Mouse (Mus musculus) forebrain, embryonic 11.5 days (tissue): ENCODE measurements at regions not wholly inside any gene's neighbourhood (a gene's known extent, or its start where the extent isn't known, plus 50 kb on each side); places are given as distances from the start of the nearest gene placed in this dataset.

ENCODE experiments used
- ATAC-seq: fragments of 200-750 bp; cut with Nextera tagmentation; replicated peaks from 2 replicates; pipeline ENCODE4 v1.8.0; 2017; ENCODE audit warnings: moderate TSS enrichment; ENCODE audit not compliant: low FRiP score
- DNase-seq: peaks from one replicate; pipeline ENCODE4 v3.0.0-alpha.2; 2017; ENCODE audit warnings: low spot score
- H3K27ac ChIP-seq: fragments of 300-500 bp; sonication (generic); 2 replicates; pipeline ENCODE4 v1.5.1; 2014; ENCODE audit warnings: low read depth, low read length
- H3K27me3 ChIP-seq: fragments of 300-500 bp; sonication (generic); 2 replicates; pipeline ENCODE4 v1.6.1; 2014; ENCODE audit warnings: mild to moderate bottlenecking, low read length, mixed read lengths; ENCODE audit not compliant: control insufficient read depth, insufficient read depth
- H3K36me3 ChIP-seq: fragments of 300-500 bp; sonication (generic); 2 replicates; pipeline ENCODE4 v1.6.1; 2014; ENCODE audit warnings: mild to moderate bottlenecking, low read length, moderate library complexity, mixed read lengths; ENCODE audit not compliant: control insufficient read depth, insufficient read depth
- H3K4me1 ChIP-seq: fragments of 300-500 bp; sonication (generic); replicated peaks from 2 replicates; pipeline ENCODE4 v1.6.1; 2014; ENCODE audit warnings: low read length, mixed read lengths; ENCODE audit not compliant: control insufficient read depth, insufficient read depth
- H3K4me2 ChIP-seq: fragments of 300-500 bp; sonication (generic); 2 replicates; pipeline ENCODE4 v1.6.1; 2014; ENCODE audit warnings: low read depth, mild to moderate bottlenecking, low read length, moderate library complexity, mixed read lengths; ENCODE audit not compliant: severe bottlenecking
- H3K4me3 ChIP-seq: fragments of 300-500 bp; sonication (generic); 2 replicates; pipeline ENCODE4 v1.5.1; 2014; ENCODE audit warnings: low read depth, low read length
- H3K9ac ChIP-seq: fragments of 300-500 bp; sonication (generic); 2 replicates; pipeline ENCODE4 v1.6.1; 2014; ENCODE audit warnings: low read length
- H3K9me3 ChIP-seq: fragments of 300-500 bp; sonication (generic); 2 replicates; pipeline ENCODE4 v1.6.1; 2016; ENCODE audit warnings: low read length, mixed read lengths; ENCODE audit not compliant: control insufficient read depth
- WGBS: fragments of 180-500 bp; shearing (Covaris S2); extraction: QIAGEN DNeasy Blood & Tissue Kit; methylation state at CpG from one replicate; pipeline ENCODE4 v1.1.7; 2014; 5-methylcytosine and 5-hydroxymethylcytosine counted together

- H3K4me3 ChIP-seq = no peak overlapping the region
- H3K9me3 ChIP-seq = no peaks in the 10 kb centered on the region
- H3K4me1 ChIP-seq = no peaks in the 10 kb centered on the region
- H3K27ac ChIP-seq = no peak overlapping the region
- no peaks in the 10 kb centered on the region for H3K27me3 ChIP-seq
- no peak for ATAC-seq
- H3K4me2 ChIP-seq = no peak overlapping the region
- 82% methylated on average over 1 of the region's 1 CpGs for WGBS
- H3K36me3 ChIP-seq = no peaks in the 10 kb centered on the region
- no peak for DNase-seq
- no peak overlapping the region for H3K9ac ChIP-seq
Observed at GRCm38 (mm10) chr1:102062268-102062667, 2289.7 kb downstream of the Cntnap5b start.

GRCm38 (mm10) chr1:102105658-102106057 lies 2333.1 kb downstream of the Cntnap5b start:
- WGBS = 86% methylated on average over 2 of the region's 2 CpGs
- no peaks in the 10 kb centered on the region for H3K36me3 ChIP-seq
- H3K27me3 ChIP-seq = no peaks in the 10 kb centered on the region
- H3K4me2 ChIP-seq = no peak overlapping the region
- H3K4me3 ChIP-seq = no peak overlapping the region
- H3K9ac ChIP-seq = no peak overlapping the region
- H3K4me1 ChIP-seq = no peaks in the 10 kb centered on the region
- H3K27ac ChIP-seq = no peak overlapping the region
- ATAC-seq = no peak
- no peaks in the 10 kb centered on the region for H3K9me3 ChIP-seq
- no peak for DNase-seq

GRCm38 (mm10) chr1:102139021-102139420 lies 2366.5 kb downstream of the Cntnap5b start:
- no peak overlapping the region for H3K4me2 ChIP-seq
- no peaks in the 10 kb centered on the region for H3K27me3 ChIP-seq
- H3K9ac ChIP-seq = no peak overlapping the region
- 97% methylated on average over 1 of the region's 1 CpGs for WGBS
- no peak overlapping the region for H3K4me3 ChIP-seq
- ATAC-seq = no peak
- DNase-seq = no peak
- no peaks in the 10 kb centered on the region for H3K9me3 ChIP-seq
- H3K36me3 ChIP-seq = no peaks in the 10 kb centered on the region
- no peak overlapping the region for H3K27ac ChIP-seq
- H3K4me1 ChIP-seq = no peaks in the 10 kb centered on the region

- no peak overlapping the region for H3K9ac ChIP-seq
- no peak overlapping the region for H3K4me2 ChIP-seq
- no peaks in the 10 kb centered on the region for H3K4me1 ChIP-seq
- no peaks in the 10 kb centered on the region for H3K9me3 ChIP-seq
- no peaks in the 10 kb centered on the region for H3K36me3 ChIP-seq
- no peak overlapping the region for H3K4me3 ChIP-seq
- no peak overlapping the region for H3K27ac ChIP-seq
- ATAC-seq (no peak), DNase-seq (no peak)
- WGBS = 79% methylated on average over 3 of the region's 3 CpGs
- H3K27me3 ChIP-seq = no peaks in the 10 kb centered on the region
Observed at GRCm38 (mm10) chr1:102146368-102146767, 2373.8 kb downstream of the Cntnap5b start.

- 79% methylated on average over 1 of the region's 1 CpGs for WGBS
- no peak for DNase-seq
Observed at GRCm38 (mm10) chr1:102166649-102167048, 2394.1 kb downstream of the Cntnap5b start.

GRCm38 (mm10) chr1:102170566-102171286 lies 2398.2 kb downstream of the Cntnap5b start:
- no peaks in the 10 kb centered on the region for H3K27me3 ChIP-seq
- no peak overlapping the region for H3K27ac ChIP-seq
- ATAC-seq (peak; percentile 68), DNase-seq (no peak)
- H3K9ac ChIP-seq = no peak overlapping the region
- 23% methylated on average over 3 of the region's 3 CpGs for WGBS
- no peaks in the 10 kb centered on the region for H3K9me3 ChIP-seq
- no peaks in the 10 kb centered on the region for H3K36me3 ChIP-seq
- no peak overlapping the region for H3K4me3 ChIP-seq
- H3K4me1 ChIP-seq = no peaks in the 10 kb centered on the region
- H3K4me2 ChIP-seq = no peak overlapping the region

More at GRCm38 (mm10) chr1:102166649-102167048, 2394.1 kb downstream of the Cntnap5b start:
- Histone ChIP-seq H3K4me3 (no peak overlapping the region), H3K9ac (no peak overlapping the region), H3K27ac (no peak overlapping the region), H3K27me3 (no peaks in the 10 kb centered on the region), H3K36me3 (no peaks in the 10 kb centered on the region), H3K4me2 (no peak overlapping the region), H3K9me3 (no peaks in the 10 kb centered on the region), H3K4me1 (no peaks in the 10 kb centered on the region)
- ATAC-seq = no peak

- H3K36me3 ChIP-seq = no peaks in the 10 kb centered on the region
- no peaks in the 10 kb centered on the region for H3K27me3 ChIP-seq
- no peak for DNase-seq
- 76% methylated on average over 3 of the region's 3 CpGs for WGBS
- no peak for ATAC-seq
- H3K27ac ChIP-seq = no peak overlapping the region
- no peaks in the 10 kb centered on the region for H3K4me1 ChIP-seq
- H3K4me2 ChIP-seq = no peak overlapping the region
- no peaks in the 10 kb centered on the region for H3K9me3 ChIP-seq
- no peak overlapping the region for H3K9ac ChIP-seq
- no peak overlapping the region for H3K4me3 ChIP-seq
Observed at GRCm38 (mm10) chr1:102185925-102186324, 2413.4 kb downstream of the Cntnap5b start.

- DNase-seq = no peak
Observed at GRCm38 (mm10) chr1:102235473-102235872, 2462.9 kb downstream of the Cntnap5b start.

More at GRCm38 (mm10) chr1:102235473-102235872, 2462.9 kb downstream of the Cntnap5b start:
- ATAC-seq = no peak
- H3K27me3 ChIP-seq = no peaks in the 10 kb centered on the region
- H3K4me3 ChIP-seq = no peak overlapping the region
- H3K4me1 ChIP-seq = no peaks in the 10 kb centered on the region
- no peaks in the 10 kb centered on the region for H3K36me3 ChIP-seq
- no peak overlapping the region for H3K9ac ChIP-seq
- H3K27ac ChIP-seq = no peak overlapping the region
- H3K9me3 ChIP-seq = no peaks in the 10 kb centered on the region
- H3K4me2 ChIP-seq = no peak overlapping the region
- 84% methylated on average over 3 of the region's 3 CpGs for WGBS
